Mouse (Mus musculus) heart, postnatal 0 days (tissue): ENCODE measurements around the gene Zdhhc16.

Experiments used
- CTCF ChIP-seq: IDR thresholded peaks from 2 replicates; pipeline ENCODE4 v1.5.1; 2016; ENCODE audit warnings: antibody characterized with exemption, control low read depth, low read depth
- EP300 ChIP-seq: IDR thresholded peaks from 2 replicates; pipeline ENCODE4 v1.6.1; 2016; ENCODE audit warnings: antibody characterized with exemption, low read depth

- TF ChIP-seq CTCF (no peak), EP300 (no peak)
Observed at GRCm38 (mm10) chr19:41910396-41910795, 22.9 kb upstream of the Zdhhc16 start.
